Mouse (Mus musculus) limb, embryonic 11.5 days (tissue): ENCODE data around the gene Nxn. TPM values are rescaled to one million over a fixed set of nuclear protein-coding genes. Genes with fewer than 3 reads are reported as not detected.
A peak's percentile ranks its signal among the peaks of the same experiment; 100 is the strongest.

ENCODE experiments used
- ATAC-seq: fragments of 200-750 bp; cut with Nextera tagmentation; 2 replicates; pipeline ENCODE4 v1.8.0; 2017; ENCODE audit warnings: low read depth; ENCODE audit not compliant: insufficient number of reproducible peaks, low FRiP score, low TSS enrichment
- DNase-seq: peaks from one replicate; pipeline ENCODE4 v3.0.0-alpha.2; 2015; ENCODE audit warnings: low spot score
- H3K27ac ChIP-seq: fragments of 300-500 bp; sonication (generic); replicated peaks from 2 replicates; pipeline ENCODE4 v1.5.1; 2014; ENCODE audit warnings: low read depth, mild to moderate bottlenecking, low read length
- H3K27me3 ChIP-seq: fragments of 300-500 bp; sonication (generic); 2 replicates; pipeline ENCODE4 v1.6.1; 2014; ENCODE audit warnings: mild to moderate bottlenecking, low read length, mixed read lengths; ENCODE audit not compliant: control insufficient read depth, insufficient read depth
- H3K36me3 ChIP-seq: fragments of 300-500 bp; sonication (generic); 2 replicates; pipeline ENCODE4 v1.6.1; 2014; ENCODE audit warnings: mild to moderate bottlenecking, low read length, moderate library complexity, mixed read lengths; ENCODE audit not compliant: control insufficient read depth, insufficient read depth
- H3K4me1 ChIP-seq: fragments of 300-500 bp; sonication (generic); 2 replicates; pipeline ENCODE4 v1.6.1; 2014; ENCODE audit warnings: low read length, mixed read lengths; ENCODE audit not compliant: control insufficient read depth, insufficient read depth
- H3K4me2 ChIP-seq: fragments of 300-500 bp; sonication (generic); 2 replicates; pipeline ENCODE4 v1.6.1; 2014; ENCODE audit warnings: low read depth, mild to moderate bottlenecking, moderate library complexity; ENCODE audit not compliant: severe bottlenecking
- H3K4me3 ChIP-seq: fragments of 300-500 bp; sonication (generic); 2 replicates; pipeline ENCODE4 v1.5.1; 2014; ENCODE audit warnings: low read depth, low read length
- H3K9ac ChIP-seq: fragments of 300-500 bp; sonication (generic); 2 replicates; pipeline ENCODE4 v1.6.1; 2014; ENCODE audit warnings: mild to moderate bottlenecking, low read length
- H3K9me3 ChIP-seq: fragments of 300-500 bp; sonication (generic); 2 replicates; pipeline ENCODE4 v1.6.1; 2016; ENCODE audit warnings: low read length; ENCODE audit not compliant: control insufficient read depth
- WGBS: fragments of 180-500 bp; shearing (Covaris S2); extraction: QIAGEN DNeasy Blood & Tissue Kit; methylation state at CpG from one replicate; pipeline ENCODE4 v1.1.7; 2014; 5-methylcytosine and 5-hydroxymethylcytosine counted together
- polyA plus RNA-seq: library from polyadenylated mRNA; unstranded; fragments of >200 nt; fragmentation: Nextera tagmentation; extraction: Ambion mirVana; gene quantifications from 2 replicates; pipeline ENCODE4 v1.2.1, GENCODE M21; 2014

The Nxn gene
- polyA plus RNA-seq, 1 experiment from 2014 or later: 45.7 TPM

DNA sequence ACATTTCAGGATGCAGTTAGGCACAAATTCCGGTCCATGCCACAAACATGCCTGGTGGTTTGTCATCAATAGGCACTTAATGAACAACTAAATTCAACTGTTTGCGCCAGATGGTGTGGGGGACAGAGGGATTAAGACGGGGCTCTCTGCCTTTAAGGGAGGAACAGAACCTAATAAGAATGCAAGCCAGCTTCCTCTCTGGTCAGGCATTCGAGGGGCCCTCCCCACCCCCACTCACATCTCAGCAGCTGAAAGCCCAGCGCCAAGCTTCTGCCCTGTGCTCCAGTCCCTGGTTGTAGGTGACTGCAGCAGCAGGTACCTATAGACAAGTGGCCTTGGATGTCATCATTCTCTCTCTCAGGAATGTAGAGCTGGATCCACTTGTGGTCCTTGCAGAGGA, 104.9 kb downstream of the Nxn start:
- H3K9me3 ChIP-seq: no peaks in the 10 kb centered on the region; the same call in 1 of the 2 replicates
- no peaks in the 10 kb centered on the region for H3K27me3 ChIP-seq
- no peak overlapping the region for H3K4me3 ChIP-seq
- H3K36me3 ChIP-seq: no peaks in the 10 kb centered on the region
- H3K27ac ChIP-seq: peak overlapping the region; percentile 53
- no peak overlapping the region for H3K9ac ChIP-seq
- peak; percentile 39 for DNase-seq
- no peak overlapping the region for H3K4me2 ChIP-seq
- peaks cover 53% of the 10 kb centered on the region for H3K4me1 ChIP-seq
- no peak for ATAC-seq
- WGBS: 34% methylated on average over 5 of the region's 5 CpGs

GRCm38 (mm10) chr11:76292831-76293230, 106.1 kb downstream of the Nxn start:
- DNase-seq (peak; percentile 49), ATAC-seq (no peak)
- H3K4me2 ChIP-seq: no peak overlapping the region
- H3K9ac ChIP-seq: no peak overlapping the region
- H3K4me3 ChIP-seq: no peak overlapping the region
- H3K36me3 ChIP-seq: no peaks in the 10 kb centered on the region
- H3K27ac ChIP-seq: peak overlapping the region; percentile 53
- H3K4me1 ChIP-seq: peaks cover 48% of the 10 kb centered on the region
- H3K27me3 ChIP-seq: no peaks in the 10 kb centered on the region
- whole genome bisulfite sequencing: 38% methylated on average over 6 of the region's 6 CpGs
- H3K9me3 ChIP-seq: no peaks in the 10 kb centered on the region; the same call in 1 of the 2 replicates

DNA sequence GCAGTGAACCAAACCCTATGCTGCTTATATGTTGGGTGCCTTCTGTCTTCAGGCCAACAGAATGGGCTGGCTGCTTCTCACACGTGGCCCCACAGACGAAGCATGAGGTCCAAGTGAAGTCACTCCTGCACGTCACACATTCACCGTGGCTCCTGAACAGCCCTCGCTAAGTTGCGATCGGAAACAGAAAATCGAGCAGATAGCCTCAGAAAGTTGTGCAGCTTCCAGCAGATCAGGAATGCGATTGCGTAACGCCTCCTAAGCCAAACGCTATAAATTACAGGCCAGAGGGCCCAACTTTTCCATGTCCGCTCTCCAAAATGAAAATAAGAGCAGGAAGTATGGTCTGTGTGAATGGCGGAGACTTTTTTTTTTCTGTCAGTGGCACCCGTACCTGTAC, 106.5 kb downstream of the Nxn start:
- no peak overlapping the region for H3K4me3 ChIP-seq
- H3K9me3 ChIP-seq: no peaks in the 10 kb centered on the region; the same call in 1 of the 2 replicates
- peak; percentile 33 for DNase-seq
- no peak overlapping the region for H3K4me2 ChIP-seq
- no peaks in the 10 kb centered on the region for H3K36me3 ChIP-seq
- peaks cover 50% of the 10 kb centered on the region for H3K4me1 ChIP-seq
- H3K27me3 ChIP-seq: no peaks in the 10 kb centered on the region
- ATAC-seq: no peak
- WGBS: 52% methylated on average over 15 of the region's 15 CpGs
- H3K27ac ChIP-seq: peak overlapping the region; percentile 53
- no peak overlapping the region for H3K9ac ChIP-seq

DNA sequence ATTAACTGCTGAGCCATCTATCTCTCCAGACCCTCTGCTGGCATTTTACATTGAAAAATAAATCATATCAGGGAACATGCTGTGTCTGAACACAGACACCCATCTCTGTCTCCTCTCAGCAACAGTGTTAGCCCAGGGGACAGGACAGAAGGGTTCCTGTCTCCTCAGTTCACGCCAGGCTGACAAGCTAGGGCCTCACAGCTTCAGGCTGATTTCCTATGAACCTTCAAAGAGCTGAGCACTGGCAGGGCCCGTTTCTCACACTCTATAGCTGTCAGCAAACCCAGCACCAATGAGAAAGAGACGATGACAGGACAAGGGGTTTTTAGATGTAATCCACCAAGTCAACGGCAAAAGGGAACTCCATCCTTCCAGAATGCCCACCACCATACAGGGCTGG, 107.0 kb downstream of the Nxn start:
- peaks cover 52% of the 10 kb centered on the region for H3K4me1 ChIP-seq
- H3K9ac ChIP-seq: no peak overlapping the region
- no peak for DNase-seq
- ATAC-seq: no peak
- H3K27ac ChIP-seq: no peak overlapping the region; the same call in 1 of the 2 replicates
- H3K27me3 ChIP-seq: no peaks in the 10 kb centered on the region
- 36% methylated on average over 4 of the region's 4 CpGs for WGBS
- no peaks in the 10 kb centered on the region for H3K36me3 ChIP-seq
- no peak overlapping the region for H3K4me3 ChIP-seq
- H3K9me3 ChIP-seq: no peaks in the 10 kb centered on the region; the same call in 1 of the 2 replicates
- no peak overlapping the region for H3K4me2 ChIP-seq

DNA sequence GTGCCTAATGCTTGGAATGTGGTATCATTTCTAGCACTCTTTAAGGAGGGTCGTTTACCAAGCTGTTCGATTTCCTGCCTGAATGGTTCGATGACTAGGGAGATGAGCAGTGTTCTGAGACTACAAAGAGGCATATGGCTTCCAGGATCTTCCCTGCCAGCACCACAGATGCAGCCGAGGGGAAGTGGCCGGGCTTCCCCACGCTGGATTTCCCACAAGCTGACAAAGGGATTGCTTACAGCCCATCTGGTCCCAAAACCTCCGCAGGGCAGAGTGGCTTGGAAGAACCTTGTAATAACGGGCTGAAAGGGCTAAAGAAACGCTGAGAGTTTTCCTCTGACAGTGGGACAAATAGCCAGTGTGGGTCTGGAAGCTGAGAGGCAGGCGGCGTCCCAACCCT, 108.6 kb downstream of the Nxn start:
- H3K4me3 ChIP-seq: no peak overlapping the region
- no peaks in the 10 kb centered on the region for H3K27me3 ChIP-seq
- no peak for ATAC-seq
- H3K27ac ChIP-seq: peak overlapping the region; percentile 66; the same call in 1 of the 2 replicates
- 24% methylated on average over 11 of the region's 11 CpGs for whole genome bisulfite sequencing
- H3K4me2 ChIP-seq: no peak overlapping the region
- H3K4me1 ChIP-seq: peaks cover 61% of the 10 kb centered on the region
- no peak overlapping the region for H3K9ac ChIP-seq
- DNase-seq: peak; percentile 55
- no peaks in the 10 kb centered on the region; the same call in 1 of the 2 replicates for H3K9me3 ChIP-seq
- H3K36me3 ChIP-seq: no peaks in the 10 kb centered on the region

DNA sequence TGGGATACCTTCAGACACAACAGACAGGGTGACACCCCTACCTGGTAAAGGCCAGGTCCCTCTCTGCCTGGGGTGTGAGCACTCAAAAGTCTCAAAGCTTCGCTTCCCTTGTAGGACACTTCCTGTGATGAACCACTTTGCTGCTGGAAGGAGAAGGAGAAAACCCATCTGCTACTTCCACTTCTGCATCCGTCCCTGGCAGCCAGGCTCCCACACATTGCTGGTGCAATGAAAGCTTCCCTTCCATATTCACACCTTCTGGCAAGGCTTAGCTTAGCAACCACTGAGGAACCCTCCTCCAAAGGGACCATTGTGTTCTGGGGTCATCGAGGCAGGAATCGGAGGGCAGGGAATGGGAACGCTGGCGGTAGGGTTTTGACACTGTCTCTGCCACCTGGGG, 110.3 kb downstream of the Nxn start:
- Histone ChIP-seq H3K4me1 (peaks cover 46% of the 10 kb centered on the region), H3K27ac (no peak overlapping the region), H3K4me3 (no peak overlapping the region), H3K27me3 (no peaks in the 10 kb centered on the region), H3K36me3 (no peaks in the 10 kb centered on the region), H3K9ac (no peak overlapping the region), H3K9me3 (no peaks in the 10 kb centered on the region), H3K4me2 (no peak overlapping the region)
- WGBS: 82% methylated on average over 6 of the region's 6 CpGs
- no peak for DNase-seq
- no peak for ATAC-seq

DNA sequence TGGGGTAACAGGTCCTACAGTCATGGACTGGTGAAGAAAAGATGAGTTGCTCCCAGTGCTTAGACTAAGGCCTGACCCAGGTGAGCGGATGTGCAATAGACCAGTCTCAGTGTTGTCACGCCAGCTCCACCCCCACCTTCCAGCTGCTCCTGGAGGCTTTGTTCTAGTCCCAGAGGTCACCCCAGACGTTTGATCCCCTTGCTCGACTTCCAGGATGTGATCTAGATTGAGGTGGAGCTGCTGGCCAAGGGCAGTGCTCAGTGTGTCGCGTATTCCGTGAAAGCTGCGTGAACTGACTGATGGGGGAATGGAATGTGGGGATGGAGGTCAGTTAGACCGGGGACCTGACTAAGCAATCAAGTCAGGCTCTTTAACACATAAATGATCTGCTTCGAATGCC, 111.6 kb downstream of the Nxn start:
- H3K27ac ChIP-seq: no peak overlapping the region
- no peak overlapping the region; the same call in 1 of the 2 replicates for H3K9ac ChIP-seq
- 32% methylated on average over 10 of the region's 10 CpGs for WGBS

GRCm38 (mm10) chr11:76286534-76287126, 112.3 kb downstream of the Nxn start:
- no peaks in the 10 kb centered on the region for H3K9me3 ChIP-seq
- peaks cover 31% of the 10 kb centered on the region for H3K4me1 ChIP-seq
- H3K36me3 ChIP-seq: no peaks in the 10 kb centered on the region
- 44% methylated on average over 10 of the region's 10 CpGs for WGBS
- DNase-seq (peak; percentile 54), ATAC-seq (no peak)
- no peak overlapping the region for H3K4me3 ChIP-seq
- H3K9ac ChIP-seq: no peak overlapping the region
- H3K4me2 ChIP-seq: no peak overlapping the region
- H3K27me3 ChIP-seq: no peaks in the 10 kb centered on the region
- H3K27ac ChIP-seq: peak overlapping the region; percentile 40; the same call in 1 of the 2 replicates

More for the DNA sequence above, 111.6 kb downstream of the Nxn start:
- Histone ChIP-seq H3K36me3 (no peaks in the 10 kb centered on the region), H3K4me3 (no peak overlapping the region), H3K9me3 (no peaks in the 10 kb centered on the region), H3K4me2 (no peak overlapping the region), H3K4me1 (peaks cover 34% of the 10 kb centered on the region), H3K27me3 (no peaks in the 10 kb centered on the region)
- DNase-seq: peak; percentile 37
- no peak for ATAC-seq
